Mouse (Mus musculus): ENCODE results near the gene Olfr1155. TPM values are rescaled to one million over a fixed set of nuclear protein-coding genes. Genes with fewer than 3 reads are reported as not detected.

The Olfr1155 gene
- total and polyA plus RNA-seq, 3 experiments = not detected

- no peak within 1 kb of the TSS for H3K9ac ChIP-seq (ENCODE audit: control insufficient read depth, low read depth, low read length, poor library complexity, severe bottlenecking)
- no peak within 1 kb of the TSS for H3K4me3 ChIP-seq (ENCODE audit: control insufficient read depth in 1 of 2, insufficient read depth in 1 of 2, low read depth in 2 of 2, low read length in 2 of 2)
- no peak within 1 kb of the TSS for H3K27ac ChIP-seq (ENCODE audit: control insufficient read depth, low read depth, low read length)
- H3K79me2 ChIP-seq (ENCODE audit: control insufficient read depth, insufficient read depth, low read length, poor library complexity) = no peaks in the 10 kb centered on the region
- no peak for TF ChIP-seq POLR2AphosphoS2 (IDR thresholded peaks at IDR 0.05; ENCODE audit: low read length)
- no peak for TF ChIP-seq HCFC1 (IDR thresholded peaks at IDR 0.05; ENCODE audit: low read depth, low read length)
- TF ChIP-seq GABPA (IDR thresholded peaks at IDR 0.05; ENCODE audit: low read depth, low read length) = no peak
- TF ChIP-seq POLR2AphosphoS5 (IDR thresholded peaks at IDR 0.05; ENCODE audit: borderline replicate concordance, low read depth, low read length) = no peak
- no peak for TF ChIP-seq USF1 (IDR thresholded peaks at IDR 0.05; ENCODE audit: low read depth, low read length)
- no peak for TF ChIP-seq EP300 (IDR thresholded peaks at IDR 0.05; ENCODE audit: low read depth in 1 of 2, low read length in 2 of 2)
- no peak for TF ChIP-seq MYC (IDR thresholded peaks at IDR 0.05; ENCODE audit: low read depth, low read length)
- no peak for TF ChIP-seq UBTF (IDR thresholded peaks at IDR 0.05; ENCODE audit: borderline replicate concordance, insufficient read depth, low read depth, low read length)
- no peak for TF ChIP-seq RCOR1 (IDR thresholded peaks at IDR 0.05; ENCODE audit: low read depth, low read length)
- TF ChIP-seq BHLHE40 (IDR thresholded peaks at IDR 0.05; ENCODE audit: borderline replicate concordance, low read depth, low read length) = no peak
- no peak for TF ChIP-seq NRF1 (IDR thresholded peaks at IDR 0.05; ENCODE audit: insufficient read depth, low read depth, low read length, poor library complexity, severe bottlenecking)
- TF ChIP-seq CHD1 (IDR thresholded peaks at IDR 0.05; ENCODE audit: low read depth, low read length) = no peak
- TF ChIP-seq SMC3 (IDR thresholded peaks at IDR 0.05; ENCODE audit: low read depth, low read length) = no peak
- TF ChIP-seq KAT2A (conservative IDR thresholded peaks at IDR 0.05; ENCODE audit: low read depth, low read length) = no peak
- TF ChIP-seq ETS1 (IDR thresholded peaks at IDR 0.05; ENCODE audit: low read depth, low read length) = no peak
- TF ChIP-seq ELF1 (IDR thresholded peaks at IDR 0.05; ENCODE audit: low read depth, low read length) = no peak
- TF ChIP-seq MEF2A (IDR thresholded peaks at IDR 0.05; ENCODE audit: extremely low read depth, insufficient replicate concordance, low read depth, low read length, poor library complexity, severe bottlenecking) = no peak
- TF ChIP-seq GATA1 (IDR thresholded peaks at IDR 0.05; ENCODE audit: low read depth, low read length) = no peak
- TF ChIP-seq MAFK (IDR thresholded peaks at IDR 0.05; ENCODE audit: borderline replicate concordance, low read depth, low read length) = no peak
- no peaks in the 10 kb centered on the region for H3K9me3 ChIP-seq (replicated peaks; ENCODE audit: insufficient read depth, low read length)
- DNase-seq (ENCODE audit: low read depth, low spot score) = no peak
- H3K27me3 ChIP-seq (ENCODE audit: control insufficient read depth in 1 of 2, insufficient read depth in 2 of 2, low read length in 2 of 2) = no peaks in the 10 kb centered on the region
- no peaks in the 10 kb centered on the region for H3K4me1 ChIP-seq (ENCODE audit: control insufficient read depth in 1 of 2, insufficient read depth in 2 of 2, low read length in 2 of 2)
- H3K36me3 ChIP-seq (ENCODE audit: control insufficient read depth in 1 of 2, insufficient read depth in 2 of 2, low read length in 2 of 2) = no peaks in the 10 kb centered on the region
Observed at GRCm38 (mm10) chr2:87974563-87974962, 29.6 kb upstream of the Olfr1155 start, which contains the start of gene Olfr74. Gene Olfr74 (minus strand): TSS chr2:87974663.

- H3K27me3 ChIP-seq (ENCODE audit: control insufficient read depth in 1 of 2, insufficient read depth in 2 of 2, low read length in 2 of 2) = no peaks in the 10 kb centered on the region
- H3K4me3 ChIP-seq (ENCODE audit: control insufficient read depth in 1 of 2, insufficient read depth in 1 of 2, low read depth in 2 of 2, low read length in 2 of 2) = no peak within 1 kb of the TSS
- TF ChIP-seq HCFC1 (IDR thresholded peaks at IDR 0.05; ENCODE audit: low read depth, low read length) (no peak), MAX (IDR thresholded peaks at IDR 0.05; ENCODE audit: low read length) (no peak), POLR2AphosphoS5 (IDR thresholded peaks at IDR 0.05; ENCODE audit: borderline replicate concordance, low read depth, low read length) (no peak), CHD2 (IDR thresholded peaks at IDR 0.05; ENCODE audit: low read length) (no peak), MYB (IDR thresholded peaks at IDR 0.05; ENCODE audit: low read depth, low read length) (no peak), ZKSCAN1 (IDR thresholded peaks at IDR 0.05; ENCODE audit: low read depth, low read length) (no peak), JUND (IDR thresholded peaks at IDR 0.05; ENCODE audit: low read depth, low read length) (no peak), TCF12 (IDR thresholded peaks at IDR 0.05; ENCODE audit: low read depth, low read length) (no peak), KAT2A (conservative IDR thresholded peaks at IDR 0.05; ENCODE audit: low read depth, low read length) (no peak), SMC3 (IDR thresholded peaks at IDR 0.05; ENCODE audit: low read depth, low read length) (no peak), ZC3H11A (IDR thresholded peaks at IDR 0.05; ENCODE audit: low read depth, low read length) (no peak), MYC (IDR thresholded peaks at IDR 0.05; ENCODE audit: low read depth, low read length) (no peak), RAD21 (IDR thresholded peaks at IDR 0.05; ENCODE audit: low read depth, low read length) (no peak), TAL1 (IDR thresholded peaks at IDR 0.05; ENCODE audit: low read length) (no peak), BHLHE40 (IDR thresholded peaks at IDR 0.05; ENCODE audit: borderline replicate concordance, low read depth, low read length) (no peak), ZNF384 (IDR thresholded peaks at IDR 0.05; ENCODE audit: low read depth, low read length) (no peak)
- H3K79me2 ChIP-seq (ENCODE audit: control insufficient read depth, insufficient read depth, low read length, poor library complexity) = no peaks in the 10 kb centered on the region
- DNase-seq (ENCODE audit: low read depth, low spot score) = no peak
- H3K9ac ChIP-seq (ENCODE audit: control insufficient read depth, low read depth, low read length, poor library complexity, severe bottlenecking) = no peak within 1 kb of the TSS
- H3K27ac ChIP-seq (ENCODE audit: control insufficient read depth, low read depth, low read length) = no peak within 1 kb of the TSS
- no peaks in the 10 kb centered on the region for H3K36me3 ChIP-seq (ENCODE audit: control insufficient read depth in 1 of 2, insufficient read depth in 2 of 2, low read length in 2 of 2)
- H3K4me1 ChIP-seq (ENCODE audit: control insufficient read depth in 1 of 2, insufficient read depth in 2 of 2, low read length in 2 of 2) = no peaks in the 10 kb centered on the region
- H3K9me3 ChIP-seq (replicated peaks; ENCODE audit: insufficient read depth, low read length) = no peaks in the 10 kb centered on the region
Observed at GRCm38 (mm10) chr2:87968199-87968598, 23.3 kb upstream of the Olfr1155 start, which contains the start of gene Olfr1157. Gene Olfr1157 (minus strand): TSS chr2:87968299.
